Mouse (Mus musculus) embryonic stem cell, embryonic (primary cell): ENCODE results near the gene Ctsw.

Experiments
- CTCF ChIA-PET, 4 experiments: fragments of 300-600 bp in 2 of 4; fragments of 350-600 bp in 2 of 4; sonication (Branson Sonifier 250); formaldehyde crosslinking; loops; one replicate each; lab custom pipeline; 2022; ENCODE audit warnings: inconsistent platforms in 2 of 4; lab: Charles Lee
- POLR2A ChIA-PET, 4 experiments: fragments of 300-600 bp in 2 of 4; fragments of 350-600 bp in 2 of 4; sonication (Branson Sonifier 250); formaldehyde crosslinking; loops; one replicate each; lab custom pipeline; 2022; ENCODE audit warnings: antibody characterized with exemption in 4 of 4, inconsistent platforms in 1 of 4; lab: Charles Lee

Ctsw gene

GRCm38 (mm10) chr19:5468374-5468773 is at the start of gene Ctsw:
Gene Ctsw (minus strand): TSS chr19:5468507.
- ChIA-PET POLR2A (interaction anchor here (0.6 to 28.9 kb wide), 26 partner anchors 8 to 1007 kb away, joined by 3 to 735 read pairs (median 4); partner anchors contain the start of genes Mus81 (in 4 of the 4), Ccdc85b (in 3 of the 4), Cfl1 (in 3 of the 4) and Drap1 (in 3 of the 4)), CTCF (interaction anchor here in 3 of 4 experiments (0.6 to 10.5 kb wide), 6 partner anchors 11 to 319 kb away, joined by 4 to 118 read pairs (median 6); partner anchors contain the start of genes Mus81 (in 2 of the 3), Ccdc85b (in 1 of the 3) and Cfl1 (in 1 of the 3))

GRCm38 (mm10) chr19:5516906-5517505 is 48.7 kb upstream of the Ctsw start:
- ChIA-PET POLR2A (interaction anchor here in 1 of 4 experiments (0.9 to 1.5 kb wide), 3 partner anchors 26 to 93 kb away, joined by 3 to 4 read pairs (median 3); partner anchors contain the start of gene Drap1), CTCF (interaction anchor here in 1 of 4 experiments (0.9 to 1.8 kb wide), 3 partner anchors 29 to 53 kb away, joined by 3 to 7 read pairs (median 3); partner anchors contain the start of gene Mus81)

- ChIA-PET POLR2A (interaction anchor here in 2 of 4 experiments (1.4 to 1.9 kb wide), 3 partner anchors 25 to 92 kb away, joined by 3 to 9 read pairs (median 4); partner anchors contain the start of genes Cfl1 (in 1 of the 2) and Drap1 (in 1 of the 2)), CTCF (interaction anchor here in 1 of 4 experiments (0.9 to 1.8 kb wide), 3 partner anchors 28 to 53 kb away, joined by 3 to 7 read pairs (median 3); partner anchors contain the start of gene Mus81)
Observed at GRCm38 (mm10) chr19:5515840-5516777, 47.8 kb upstream of the Ctsw start.

- ChIA-PET POLR2A (interaction anchor here in 2 of 4 experiments (0.8 to 5.0 kb wide), 2 partner anchors 20 to 333 kb away, joined by 3 to 163 read pairs; partner anchors contain the start of genes Cfl1 (in 1 of the 2) and Mus81 (in 1 of the 2)), CTCF (interaction anchor here in 1 of 4 experiments (0.5 kb wide), 1 partner anchor 26 kb away, joined by 4 read pairs; no protein-coding TSS in a partner anchor)
Observed at GRCm38 (mm10) chr19:5513005-5513349, 44.7 kb upstream of the Ctsw start.

- POLR2A ChIA-PET, result interaction anchor here in 3 of 4 experiments (0.7 to 5.0 kb wide), 4 partner anchors 9 to 334 kb away, joined by 3 to 163 read pairs (median 10); partner anchors contain the start of genes Cfl1 (in 2 of the 3) and Mus81 (in 1 of the 3)
- CTCF ChIA-PET, result interaction anchor here in 1 of 4 experiments (0.5 kb wide), 1 partner anchor 25 kb away, joined by 4 read pairs; no protein-coding TSS in a partner anchor
Observed at GRCm38 (mm10) chr19:5512091-5513004, 44.0 kb upstream of the Ctsw start.

GRCm38 (mm10) chr19:5511074-5511632 is 42.8 kb upstream of the Ctsw start:
- CTCF ChIA-PET, result interaction anchor here (0.6 to 2.8 kb wide), 23 partner anchors 9 to 528 kb away, joined by 3 to 43 read pairs (median 4); partner anchors contain the start of genes Ap5b1 (in 2 of the 4), Mus81 (in 2 of the 4), Ccdc85b (in 1 of the 4) and Cfl1 (in 1 of the 4)
- POLR2A ChIA-PET, result interaction anchor here (0.6 to 5.0 kb wide), 49 partner anchors 10 to 423 kb away, joined by 3 to 163 read pairs (median 4); partner anchors contain the start of genes Cfl1 (in 4 of the 4), Mus81 (in 4 of the 4), AI837181 (in 1 of the 4) and Ccdc85b (in 1 of the 4)

GRCm38 (mm10) chr19:5510031-5511026 is 42.0 kb upstream of the Ctsw start, which contains the start of gene Snx32:
Gene Snx32 (minus strand): TSS chr19:5510538.
- POLR2A ChIA-PET, result interaction anchor here (0.5 to 5.0 kb wide), 83 partner anchors 9 to 1811 kb away, joined by 3 to 163 read pairs (median 4); partner anchors contain the start of genes Cfl1 (in 4 of the 4), Mus81 (in 4 of the 4), Cdca5 (in 2 of the 4) and Zfpl1 (in 2 of the 4)
- CTCF ChIA-PET, result interaction anchor here (0.6 to 2.8 kb wide), 35 partner anchors 10 to 498 kb away, joined by 3 to 43 read pairs (median 4); partner anchors contain the start of genes Mus81 (in 3 of the 4), Ap5b1 (in 2 of the 4), Ccdc85b (in 1 of the 4) and Cfl1 (in 1 of the 4)

- ChIA-PET POLR2A (interaction anchor here in 2 of 4 experiments (0.7 to 3.1 kb wide), 8 partner anchors 8 to 47 kb away, joined by 3 to 36 read pairs (median 6); partner anchors contain the start of genes Cfl1 (in 2 of the 2), Mus81 (in 2 of the 2) and Fibp (in 1 of the 2)), CTCF (interaction anchor here in 2 of 4 experiments (0.6 to 1.5 kb wide), 2 partner anchors 10 to 227 kb away, joined by 3 to 5 read pairs; no protein-coding TSS in a partner anchor)
Observed at GRCm38 (mm10) chr19:5503687-5504086, 35.4 kb upstream of the Ctsw start, which contains the start of gene 1700020D05Rik. Gene 1700020D05Rik (minus strand): TSS chr19:5503787.

DNA sequence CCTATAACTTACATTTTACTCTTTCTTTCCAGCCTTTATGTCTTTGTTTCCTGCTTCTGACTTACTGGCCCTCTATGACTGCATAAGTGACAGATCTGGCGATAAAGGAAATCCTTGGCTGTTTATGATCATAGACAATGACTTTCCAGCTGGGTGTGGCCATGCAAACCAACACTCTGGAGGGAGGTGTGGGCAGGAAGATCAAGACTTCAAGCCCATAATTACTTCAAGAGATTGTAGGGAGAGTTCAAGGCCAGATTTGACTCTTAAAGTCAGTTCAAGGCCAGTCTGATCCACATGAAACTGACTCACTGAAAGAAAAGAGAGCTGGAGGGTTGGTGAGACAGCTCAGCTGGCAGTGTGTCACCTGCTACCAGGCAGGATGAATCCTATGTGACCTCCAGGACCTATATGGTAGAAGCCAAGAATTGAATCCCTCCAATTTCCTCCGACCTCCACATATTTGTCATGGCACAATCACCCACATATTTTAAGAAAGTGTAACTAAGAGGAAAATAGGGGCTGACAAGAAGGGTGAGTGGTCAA is 32.1 kb upstream of the Ctsw start:
- CTCF ChIA-PET, result interaction anchor here in 3 of 4 experiments (0.6 to 1.9 kb wide), 5 partner anchors 10 to 14 kb away, joined by 3 to 7 read pairs (median 4); partner anchors contain the start of genes Mus81 (in 3 of the 3) and Snx32 (in 1 of the 3)
- POLR2A ChIA-PET, result interaction anchor here in 2 of 4 experiments (1.0 to 6.7 kb wide), 6 partner anchors 10 to 30 kb away, joined by 3 to 59 read pairs (median 8); partner anchors contain the start of genes Cfl1 (in 2 of the 2), Mus81 (in 2 of the 2) and Snx32 (in 2 of the 2)

GRCm38 (mm10) chr19:5496052-5496370 is 27.7 kb upstream of the Ctsw start:
- POLR2A ChIA-PET, result interaction anchor here (0.6 to 21.3 kb wide), 54 partner anchors 7 to 572 kb away, joined by 3 to 735 read pairs (median 4); partner anchors contain the start of genes Snx32 (in 4 of the 4), Ccdc85b (in 3 of the 4), AI837181 (in 2 of the 4) and Ctsw (in 2 of the 4)
- CTCF ChIA-PET, result interaction anchor here in 2 of 4 experiments (0.6 to 1.8 kb wide), 6 partner anchors 9 to 525 kb away, joined by 3 to 8 read pairs (median 3); partner anchors contain the start of genes Mus81 (in 1 of the 2) and Snx32 (in 1 of the 2)

DNA sequence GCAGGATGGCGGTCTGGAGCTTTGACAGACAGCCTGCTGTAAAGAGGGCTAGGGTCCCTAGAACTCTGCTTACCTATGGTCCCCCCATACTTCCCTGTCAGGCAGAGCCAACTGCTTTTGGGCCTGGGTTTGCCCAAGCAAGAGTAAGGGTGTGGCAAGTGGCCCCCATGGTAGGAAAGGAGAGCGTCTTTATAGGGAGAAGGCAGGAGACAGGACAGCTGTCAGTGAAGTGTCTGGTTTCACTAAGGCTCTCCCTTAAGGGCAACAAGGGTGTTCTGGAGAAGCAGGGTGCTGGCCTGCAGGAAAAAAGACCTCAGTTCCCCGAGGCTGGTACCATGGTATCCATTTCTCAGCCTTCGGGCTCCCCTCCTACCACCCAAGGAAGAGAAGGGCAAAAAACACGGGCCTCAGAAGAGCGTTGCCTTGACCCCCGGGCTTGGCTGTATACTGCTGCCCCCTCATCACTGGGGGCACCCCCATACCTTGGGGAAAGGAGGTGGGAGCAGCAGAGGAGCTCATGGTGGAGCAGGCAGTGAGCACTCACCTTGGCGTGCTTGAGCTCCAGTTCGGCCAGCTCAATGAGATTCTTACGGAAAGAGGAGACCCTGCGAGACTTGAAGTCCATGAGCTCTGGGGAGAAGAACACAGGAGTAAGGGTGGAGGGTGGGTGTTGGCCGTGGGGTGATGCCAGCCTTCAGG is 27.2 kb upstream of the Ctsw start:
- POLR2A ChIA-PET, result interaction anchor here (0.6 to 21.3 kb wide), 64 partner anchors 7 to 572 kb away, joined by 3 to 735 read pairs (median 4); partner anchors contain the start of genes Snx32 (in 4 of the 4), Ccdc85b (in 3 of the 4), AI837181 (in 2 of the 4) and Ctsw (in 2 of the 4)
- CTCF ChIA-PET, result interaction anchor here in 2 of 4 experiments (0.6 to 1.8 kb wide), 9 partner anchors 9 to 1051 kb away, joined by 3 to 8 read pairs (median 3); partner anchors contain the start of genes Mus81 (in 1 of the 2), Sipa1 (in 1 of the 2) and Snx32 (in 1 of the 2)

DNA sequence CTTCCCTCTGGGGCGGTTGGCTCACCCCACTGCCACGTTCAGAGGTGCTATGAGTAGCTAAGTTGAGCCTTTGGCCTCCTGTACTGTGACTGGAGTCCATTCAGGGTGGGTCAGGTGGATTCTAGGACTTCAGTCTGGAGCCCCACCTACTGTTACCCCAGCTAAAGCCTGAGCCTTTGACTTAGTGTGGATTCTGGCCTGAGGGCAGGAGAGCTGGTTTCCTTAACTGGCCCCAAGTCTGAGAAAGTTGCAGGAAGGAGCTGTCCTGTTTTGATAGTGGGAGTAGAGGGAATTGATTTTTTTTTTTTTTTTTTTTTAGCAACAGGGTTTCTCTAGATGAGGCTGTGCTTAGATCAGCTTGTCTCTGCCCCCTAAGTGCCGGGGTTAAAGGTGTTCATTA is 26.0 kb upstream of the Ctsw start:
- ChIA-PET CTCF (interaction anchor here in 3 of 4 experiments (0.5 to 2.0 kb wide), 10 partner anchors 9 to 496 kb away, joined by 3 to 6 read pairs (median 4); partner anchors contain the start of genes 1700020D05Rik (in 1 of the 3) and Kat5 (in 1 of the 3)), POLR2A (interaction anchor here (0.6 to 21.3 kb wide), 41 partner anchors 9 to 1161 kb away, joined by 3 to 735 read pairs (median 4); partner anchors contain the start of genes Snx32 (in 4 of the 4), Ccdc85b (in 2 of the 4), Ctsw (in 2 of the 4) and Fibp (in 2 of the 4))
